Mouse (Mus musculus): ENCODE measurements around the gene Trank1. TPM values are rescaled to one million over a fixed set of nuclear protein-coding genes. Genes with fewer than 3 reads are reported as not detected.

The Trank1 gene
- polyA plus RNA-seq, 1 experiment from 2014 or later: 1.3 TPM

- no peak overlapping the region for H3K4me2 ChIP-seq (replicated peaks)
- H3K27ac ChIP-seq: no peak overlapping the region
- H3K36me3 ChIP-seq: no peaks in the 10 kb centered on the region
- WGBS: 82% methylated on average over 2 of the region's 2 CpGs
- H3K9ac ChIP-seq: no peak overlapping the region
- no peak overlapping the region for H3K4me3 ChIP-seq
- no peaks in the 10 kb centered on the region for H3K9me3 ChIP-seq (replicated peaks)
- peaks cover 10% of the 10 kb centered on the region; the same call in 1 of the 2 replicates for H3K4me1 ChIP-seq
- ATAC-seq (ENCODE audit: low FRiP score): no peak
- H3K27me3 ChIP-seq: no peaks in the 10 kb centered on the region
Measured at GRCm38 (mm10) chr9:111386569-111386968, 75.0 kb downstream of the Trank1 start.

- Histone ChIP-seq H3K36me3 (no peaks in the 10 kb centered on the region), H3K4me2 (replicated peaks) (no peak overlapping the region), H3K4me3 (no peak overlapping the region), H3K27ac (no peak overlapping the region), H3K4me1 (peaks cover 10% of the 10 kb centered on the region; the same call in 1 of the 2 replicates), H3K9ac (no peak overlapping the region), H3K9me3 (replicated peaks) (no peaks in the 10 kb centered on the region), H3K27me3 (no peaks in the 10 kb centered on the region)
- WGBS: 78% methylated on average over 4 of the region's 4 CpGs
- no peak for ATAC-seq (ENCODE audit: low FRiP score)
Measured at GRCm38 (mm10) chr9:111387576-111387975, 76.0 kb downstream of the Trank1 start.

GRCm38 (mm10) chr9:111390016-111390415 lies 78.5 kb downstream of the Trank1 start:
- no peak overlapping the region for H3K4me3 ChIP-seq
- no peaks in the 10 kb centered on the region for H3K9me3 ChIP-seq (replicated peaks)
- 82% methylated on average over 9 of the region's 9 CpGs for WGBS
- no peaks in the 10 kb centered on the region for H3K27me3 ChIP-seq
- no peak overlapping the region for H3K27ac ChIP-seq
- H3K36me3 ChIP-seq: no peaks in the 10 kb centered on the region
- H3K9ac ChIP-seq: no peak overlapping the region
- no peak overlapping the region for H3K4me2 ChIP-seq (replicated peaks)
- ATAC-seq (ENCODE audit: low FRiP score): no peak
- H3K4me1 ChIP-seq: no peaks in the 10 kb centered on the region; the same call in 1 of the 2 replicates

GRCm38 (mm10) chr9:111391036-111391435 lies 79.5 kb downstream of the Trank1 start:
- H3K4me3 ChIP-seq: no peak overlapping the region
- no peaks in the 10 kb centered on the region for H3K36me3 ChIP-seq
- no peak for ATAC-seq (ENCODE audit: low FRiP score)
- H3K4me2 ChIP-seq (replicated peaks): no peak overlapping the region
- no peaks in the 10 kb centered on the region for H3K9me3 ChIP-seq (replicated peaks)
- no peaks in the 10 kb centered on the region; the same call in 1 of the 2 replicates for H3K4me1 ChIP-seq
- WGBS: 82% methylated on average over 8 of the region's 8 CpGs
- H3K27me3 ChIP-seq: no peaks in the 10 kb centered on the region
- no peak overlapping the region for H3K9ac ChIP-seq
- H3K27ac ChIP-seq: no peak overlapping the region

- Histone ChIP-seq H3K27ac (no peak overlapping the region), H3K4me3 (no peak overlapping the region), H3K36me3 (no peaks in the 10 kb centered on the region), H3K9me3 (replicated peaks) (no peaks in the 10 kb centered on the region), H3K9ac (no peak overlapping the region), H3K4me1 (no peaks in the 10 kb centered on the region), H3K4me2 (replicated peaks) (no peak overlapping the region), H3K27me3 (no peaks in the 10 kb centered on the region)
- WGBS: 89% methylated on average over 18 of the region's 18 CpGs
- ATAC-seq (ENCODE audit: low FRiP score): no peak
Measured at GRCm38 (mm10) chr9:111391926-111392442, 80.4 kb downstream of the Trank1 start.

- no peaks in the 10 kb centered on the region for H3K9me3 ChIP-seq (replicated peaks)
- H3K9ac ChIP-seq: no peak overlapping the region
- no peak for ATAC-seq (ENCODE audit: low FRiP score)
- no peak overlapping the region for H3K4me2 ChIP-seq (replicated peaks)
- no peaks in the 10 kb centered on the region for H3K27me3 ChIP-seq
- H3K27ac ChIP-seq: no peak overlapping the region
- no peak overlapping the region for H3K4me3 ChIP-seq
- H3K36me3 ChIP-seq: no peaks in the 10 kb centered on the region
- no peaks in the 10 kb centered on the region for H3K4me1 ChIP-seq
- WGBS: 69% methylated on average over 5 of the region's 5 CpGs
Measured at GRCm38 (mm10) chr9:111395265-111395664, 83.7 kb downstream of the Trank1 start.

GRCm38 (mm10) chr9:111398059-111398458 lies 86.5 kb downstream of the Trank1 start:
- 84% methylated on average over 2 of the region's 2 CpGs for WGBS
- H3K36me3 ChIP-seq: no peaks in the 10 kb centered on the region
- no peak for ATAC-seq (ENCODE audit: low FRiP score)
- H3K27me3 ChIP-seq: no peaks in the 10 kb centered on the region
- no peaks in the 10 kb centered on the region for H3K4me1 ChIP-seq
- H3K9me3 ChIP-seq (replicated peaks): no peaks in the 10 kb centered on the region
- no peak overlapping the region for H3K4me3 ChIP-seq
- no peak overlapping the region for H3K4me2 ChIP-seq (replicated peaks)
- no peak overlapping the region for H3K9ac ChIP-seq
- H3K27ac ChIP-seq: no peak overlapping the region

GRCm38 (mm10) chr9:111400089-111400488 lies 88.5 kb downstream of the Trank1 start:
- Histone ChIP-seq H3K9me3 (replicated peaks) (no peaks in the 10 kb centered on the region), H3K36me3 (no peaks in the 10 kb centered on the region), H3K4me3 (no peak overlapping the region), H3K27ac (no peak overlapping the region), H3K9ac (no peak overlapping the region), H3K27me3 (no peaks in the 10 kb centered on the region), H3K4me2 (replicated peaks) (no peak overlapping the region), H3K4me1 (no peaks in the 10 kb centered on the region)
- ATAC-seq (ENCODE audit: low FRiP score): no peak
- 88% methylated on average over 4 of the region's 4 CpGs for WGBS

- Histone ChIP-seq H3K9me3 (replicated peaks) (no peaks in the 10 kb centered on the region), H3K4me1 (no peaks in the 10 kb centered on the region), H3K9ac (no peak overlapping the region), H3K4me3 (no peak overlapping the region), H3K4me2 (replicated peaks) (no peak overlapping the region), H3K27me3 (no peaks in the 10 kb centered on the region), H3K27ac (no peak overlapping the region), H3K36me3 (no peaks in the 10 kb centered on the region)
- ATAC-seq (ENCODE audit: low FRiP score): no peak
- 95% methylated on average over 4 of the region's 4 CpGs for WGBS
Measured at GRCm38 (mm10) chr9:111403159-111403558, 91.6 kb downstream of the Trank1 start.

GRCm38 (mm10) chr9:111404346-111405079 lies 93.0 kb downstream of the Trank1 start:
- Histone ChIP-seq H3K9ac (no peak overlapping the region), H3K27ac (no peak overlapping the region), H3K9me3 (replicated peaks) (no peaks in the 10 kb centered on the region), H3K4me1 (no peaks in the 10 kb centered on the region), H3K36me3 (no peaks in the 10 kb centered on the region), H3K4me2 (replicated peaks) (no peak overlapping the region), H3K4me3 (no peak overlapping the region), H3K27me3 (no peaks in the 10 kb centered on the region)
- 86% methylated on average over 12 of the region's 12 CpGs for WGBS
- no peak for ATAC-seq (ENCODE audit: low FRiP score)

- H3K9ac ChIP-seq: no peak overlapping the region
- no peak overlapping the region for H3K4me3 ChIP-seq
- H3K4me1 ChIP-seq: no peaks in the 10 kb centered on the region
- no peaks in the 10 kb centered on the region; the same call in 1 of the 2 replicates for H3K27me3 ChIP-seq
- H3K36me3 ChIP-seq: no peaks in the 10 kb centered on the region
- no peaks in the 10 kb centered on the region for H3K9me3 ChIP-seq (replicated peaks)
- H3K27ac ChIP-seq: no peak overlapping the region
- no peak overlapping the region for H3K4me2 ChIP-seq (replicated peaks)
- ATAC-seq (ENCODE audit: low FRiP score): no peak
- 90% methylated on average over 6 of the region's 6 CpGs for WGBS
Measured at GRCm38 (mm10) chr9:111405080-111405428, 93.5 kb downstream of the Trank1 start.

GRCm38 (mm10) chr9:111408012-111408411 lies 96.5 kb downstream of the Trank1 start:
- H3K4me1 ChIP-seq: peaks cover 8% of the 10 kb centered on the region
- no peaks in the 10 kb centered on the region; the same call in 1 of the 2 replicates for H3K27me3 ChIP-seq
- no peaks in the 10 kb centered on the region for H3K9me3 ChIP-seq (replicated peaks)
- no peak overlapping the region for H3K4me2 ChIP-seq (replicated peaks)
- WGBS: 76% methylated on average over 6 of the region's 6 CpGs
- H3K4me3 ChIP-seq: no peak overlapping the region
- H3K9ac ChIP-seq: no peak overlapping the region
- no peak for ATAC-seq (ENCODE audit: low FRiP score)
- H3K27ac ChIP-seq: no peak overlapping the region
- H3K36me3 ChIP-seq: no peaks in the 10 kb centered on the region

- H3K36me3 ChIP-seq: no peaks in the 10 kb centered on the region
- peaks cover 13% of the 10 kb centered on the region for H3K4me1 ChIP-seq
- WGBS: 83% methylated on average over 10 of the region's 10 CpGs
- H3K27ac ChIP-seq: no peak overlapping the region
- no peak for ATAC-seq (ENCODE audit: low FRiP score)
- no peak overlapping the region for H3K4me3 ChIP-seq
- no peaks in the 10 kb centered on the region for H3K9me3 ChIP-seq (replicated peaks)
- no peak overlapping the region for H3K9ac ChIP-seq
- H3K27me3 ChIP-seq: no peaks in the 10 kb centered on the region; the same call in 1 of the 2 replicates
- no peak overlapping the region for H3K4me2 ChIP-seq (replicated peaks)
Measured at GRCm38 (mm10) chr9:111408427-111408826, 96.9 kb downstream of the Trank1 start.

Data from hindbrain, embryonic 12.5 days (tissue).